Mouse (Mus musculus): ENCODE measurements around the gene Rpl22.

Rpl22 gene

DNA sequence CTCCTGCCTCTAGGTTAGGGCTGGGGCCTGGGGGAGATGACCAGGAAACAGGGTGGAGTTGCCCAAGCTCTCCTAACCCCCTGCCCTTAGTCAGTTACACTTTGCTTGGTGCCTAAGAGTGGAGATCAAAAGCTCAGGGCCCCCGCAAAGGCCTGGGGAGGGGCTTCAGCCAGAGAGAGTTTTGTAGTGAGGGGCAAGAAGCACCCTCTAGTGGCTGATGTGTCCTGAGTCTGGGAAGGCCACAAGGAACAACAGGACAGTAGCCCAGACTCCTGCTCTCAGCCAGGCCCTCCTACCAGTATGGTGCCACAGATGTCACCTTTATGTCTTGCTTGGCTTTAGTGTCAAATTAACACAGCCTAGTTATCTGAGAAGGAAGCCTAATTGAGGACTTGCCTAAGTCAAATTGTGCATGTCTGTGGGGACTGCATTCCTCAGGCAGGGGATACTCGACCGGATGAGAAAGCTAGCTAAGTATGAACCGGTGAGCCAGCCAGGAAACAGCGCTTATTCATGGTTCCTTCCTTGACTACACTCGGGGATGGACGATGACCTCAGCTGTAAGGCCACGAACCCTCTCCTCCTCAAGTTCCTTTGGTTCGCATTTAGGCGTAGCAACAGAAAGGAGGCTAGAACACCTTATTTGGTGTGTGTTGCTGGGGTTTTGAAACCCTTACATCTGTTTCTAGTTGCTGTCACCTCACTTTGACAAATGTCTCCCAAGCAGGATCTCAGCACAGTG, 31.2 kb upstream of the Rpl22 start:
- in situ Hi-C loops (cut with MboI; ENCODE audit: low pct_unique_long_range_greater_than_20kb in 1 of 2, low sequenced_read_pairs in 2 of 2, unreplicated experiment in 1 of 2): loop anchor here in 1 of 2 experiments (10.0 kb wide), 1 partner anchor 120 kb away; the partner anchor contains the start of gene Acot7

DNA sequence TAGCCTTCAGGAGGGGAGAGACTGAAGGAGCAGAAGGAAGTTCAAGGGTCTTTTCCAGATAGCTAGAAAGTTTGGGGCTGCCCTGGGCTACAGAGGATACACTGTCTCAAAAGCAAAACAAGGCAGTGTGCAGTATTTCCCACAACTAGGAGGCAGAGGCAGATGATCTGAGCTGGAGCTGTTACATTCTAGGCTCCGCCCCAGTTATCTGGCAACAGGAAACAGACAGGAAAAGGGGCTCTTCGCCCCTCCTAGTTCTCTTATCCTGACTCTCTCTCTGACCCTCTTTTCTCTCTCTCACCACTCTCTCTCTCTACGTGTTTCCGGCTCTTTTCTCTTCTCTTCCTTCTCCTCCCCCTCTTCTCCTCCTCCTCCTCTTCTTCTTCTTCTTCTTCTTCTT, 29.6 kb upstream of the Rpl22 start:
- in situ Hi-C loops (cut with MboI; ENCODE audit: low pct_unique_long_range_greater_than_20kb in 1 of 2, low sequenced_read_pairs in 2 of 2, unreplicated experiment in 1 of 2): loop anchor here in 1 of 2 experiments (10.0 kb wide), 1 partner anchor 121 kb away; the partner anchor contains the start of gene Acot7

DNA sequence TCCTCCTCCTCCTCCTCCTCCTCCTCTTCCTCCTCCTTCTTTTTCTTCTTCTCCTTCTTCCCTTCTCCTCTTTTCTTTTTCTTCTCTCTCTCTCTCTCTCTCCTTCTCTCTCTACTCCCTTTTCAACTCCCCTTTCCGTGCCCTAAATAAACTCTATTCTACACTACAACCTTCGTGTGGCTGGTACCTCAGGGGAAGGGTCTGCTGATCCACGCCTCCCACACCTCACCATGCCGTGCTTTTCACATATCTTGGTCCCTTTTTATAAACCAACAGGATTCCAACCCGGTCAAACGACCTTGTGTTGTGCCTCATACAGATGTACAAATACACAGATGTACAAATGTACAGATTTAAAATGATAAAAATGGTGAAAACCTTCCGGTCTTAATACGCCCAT, 29.2 kb upstream of the Rpl22 start:
- in situ Hi-C loops (cut with MboI; ENCODE audit: low pct_unique_long_range_greater_than_20kb in 1 of 2, low sequenced_read_pairs in 2 of 2, unreplicated experiment in 1 of 2): loop anchor here in 1 of 2 experiments (10.0 kb wide), 1 partner anchor 122 kb away; the partner anchor contains the start of gene Acot7

DNA sequence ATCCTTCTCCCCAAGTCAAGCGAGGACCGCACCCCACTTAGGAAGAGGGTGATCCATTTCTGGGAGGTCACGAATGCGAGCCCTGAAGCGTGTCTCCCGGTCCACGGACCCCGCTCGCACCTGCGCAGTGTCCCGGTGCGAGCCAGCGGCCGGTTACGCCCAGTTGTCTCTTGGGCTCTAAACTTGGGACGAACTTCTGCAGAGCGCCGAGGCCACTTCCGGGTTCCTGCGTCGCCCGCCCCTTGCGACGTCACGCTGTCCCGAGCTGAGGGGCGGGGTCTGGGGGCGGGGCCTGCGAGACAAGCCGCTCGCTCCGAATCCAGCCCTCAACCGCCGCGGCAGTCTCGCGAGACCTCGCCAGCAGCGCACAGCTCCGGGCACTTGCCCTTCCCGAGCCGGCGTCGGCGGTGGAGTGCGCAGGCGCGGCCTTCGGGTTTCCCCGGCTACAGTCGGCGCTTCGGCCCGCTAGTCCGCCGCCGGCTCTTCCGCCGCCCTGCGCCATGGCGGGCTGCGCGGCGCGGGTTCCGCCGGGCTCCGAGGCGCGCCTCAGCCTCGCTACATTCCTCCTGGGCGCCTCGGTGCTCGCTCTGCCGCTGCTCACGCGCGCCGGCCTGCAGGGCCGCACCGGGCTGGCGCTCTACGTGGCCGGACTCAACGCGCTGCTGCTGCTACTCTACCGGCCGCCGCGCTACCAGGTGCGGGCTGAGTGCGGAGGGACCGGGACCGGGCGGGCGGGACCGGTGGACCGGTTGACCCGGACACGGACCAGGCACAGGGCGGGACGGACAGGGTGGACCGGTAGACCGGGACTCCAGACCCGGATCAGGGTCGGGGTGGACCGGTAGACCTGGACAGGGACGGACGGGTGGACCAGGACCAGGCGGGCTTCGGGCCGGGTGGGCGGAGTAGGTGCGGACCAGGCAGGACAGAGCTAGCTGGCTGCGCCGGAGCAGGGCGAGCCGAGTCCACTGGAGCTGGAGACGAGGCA, 28.4 kb upstream of the Rpl22 start, which contains the start of gene Icmt:
TSS of gene Icmt (plus strand) at position 354 of the 988 bp plus-strand sequence.
- in situ Hi-C loops (cut with MboI; ENCODE audit: low pct_unique_long_range_greater_than_20kb in 1 of 2, low sequenced_read_pairs in 2 of 2, unreplicated experiment in 1 of 2): loop anchor here in 1 of 2 experiments (10.0 kb wide), 1 partner anchor 122 kb away; the partner anchor contains the start of gene Acot7

DNA sequence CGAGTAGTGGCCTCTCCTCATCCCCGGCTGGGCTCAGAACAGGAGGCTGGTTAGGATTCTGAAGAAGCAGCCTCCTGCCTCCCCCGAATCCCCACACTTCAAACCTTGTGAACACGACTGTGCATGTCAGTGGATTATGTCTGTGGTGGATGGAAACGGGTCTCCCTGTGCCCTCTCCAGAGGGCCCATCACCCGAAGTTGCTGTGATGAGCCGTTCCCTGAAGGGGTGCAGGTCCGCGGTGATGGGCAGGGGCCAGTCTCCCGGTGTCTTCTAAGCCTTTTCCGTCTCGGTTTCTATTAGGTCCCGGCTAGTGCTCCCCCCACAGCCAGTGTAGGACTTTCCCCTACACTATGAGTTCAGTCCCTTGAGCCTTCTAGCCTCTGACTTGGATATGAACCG, 26.7 kb upstream of the Rpl22 start:
- in situ Hi-C loops (cut with MboI; ENCODE audit: low pct_unique_long_range_greater_than_20kb in 1 of 2, low sequenced_read_pairs in 2 of 2, unreplicated experiment in 1 of 2): loop anchor here in 1 of 2 experiments (10.0 kb wide), 1 partner anchor 124 kb away; the partner anchor contains the start of gene Acot7

DNA sequence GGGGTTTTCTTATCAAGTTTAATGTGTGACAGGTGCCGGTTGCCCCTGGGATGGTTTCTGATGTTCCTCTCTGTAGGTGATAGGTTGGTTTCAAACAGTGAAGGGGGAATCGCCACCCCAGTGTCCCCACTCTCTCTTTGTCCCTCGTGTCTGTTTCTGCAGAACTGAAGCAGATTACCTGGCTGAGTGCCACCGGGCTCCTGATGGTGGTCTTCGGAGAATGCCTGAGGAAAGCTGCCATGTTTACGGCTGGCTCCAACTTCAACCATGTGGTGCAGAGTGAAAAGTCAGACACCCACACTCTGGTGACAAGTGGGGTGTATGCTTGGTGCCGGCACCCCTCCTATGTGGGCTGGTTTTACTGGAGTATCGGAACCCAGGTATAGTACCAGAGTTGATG, 25.2 kb upstream of the Rpl22 start:
- in situ Hi-C loops (cut with MboI; ENCODE audit: low pct_unique_long_range_greater_than_20kb in 1 of 2, low sequenced_read_pairs in 2 of 2, unreplicated experiment in 1 of 2): no loop called here

DNA sequence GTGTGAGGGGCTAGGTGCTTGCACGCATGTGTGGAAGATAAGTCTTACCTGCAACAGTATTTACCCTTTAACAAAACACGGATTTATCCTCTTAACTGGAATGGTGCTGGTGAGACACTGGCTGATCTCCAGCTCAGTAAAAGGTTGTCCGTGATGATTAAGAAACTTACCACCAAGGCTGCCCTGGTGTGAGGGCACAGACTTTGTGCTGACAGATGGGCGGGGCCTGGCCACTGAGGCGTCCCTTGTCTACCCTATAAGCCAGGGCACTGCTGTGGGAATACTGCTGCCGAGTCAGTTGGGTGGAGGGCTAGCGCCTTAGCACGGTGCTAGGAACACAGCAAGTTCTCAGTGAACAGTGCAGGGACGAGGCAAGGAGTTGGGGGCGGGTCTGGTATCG, 23.5 kb upstream of the Rpl22 start:
- in situ Hi-C loops (cut with MboI; ENCODE audit: low pct_unique_long_range_greater_than_20kb in 1 of 2, low sequenced_read_pairs in 2 of 2, unreplicated experiment in 1 of 2): no loop called here

DNA sequence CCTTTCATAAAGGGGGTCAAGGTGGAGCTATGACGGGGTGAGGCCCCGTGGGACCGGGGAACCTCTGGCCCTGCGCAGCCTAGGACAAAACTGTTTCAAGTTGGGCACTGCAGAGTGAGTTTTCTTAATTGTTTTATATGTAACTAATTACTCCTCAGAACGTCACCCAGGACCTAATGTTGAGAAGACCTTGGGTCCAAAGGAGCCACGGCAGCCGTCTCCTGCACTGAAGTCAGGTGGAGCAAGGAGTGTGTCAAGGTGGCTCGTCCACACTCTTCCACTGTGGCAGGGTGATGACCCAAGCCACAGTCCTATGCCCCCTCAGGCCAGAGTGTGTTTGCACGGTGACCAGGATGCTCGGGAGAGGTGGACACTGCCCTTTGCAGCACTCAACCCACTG, 22.4 kb upstream of the Rpl22 start:
- in situ Hi-C loops (cut with MboI; ENCODE audit: low pct_unique_long_range_greater_than_20kb in 1 of 2, low sequenced_read_pairs in 2 of 2, unreplicated experiment in 1 of 2): no loop called here

DNA sequence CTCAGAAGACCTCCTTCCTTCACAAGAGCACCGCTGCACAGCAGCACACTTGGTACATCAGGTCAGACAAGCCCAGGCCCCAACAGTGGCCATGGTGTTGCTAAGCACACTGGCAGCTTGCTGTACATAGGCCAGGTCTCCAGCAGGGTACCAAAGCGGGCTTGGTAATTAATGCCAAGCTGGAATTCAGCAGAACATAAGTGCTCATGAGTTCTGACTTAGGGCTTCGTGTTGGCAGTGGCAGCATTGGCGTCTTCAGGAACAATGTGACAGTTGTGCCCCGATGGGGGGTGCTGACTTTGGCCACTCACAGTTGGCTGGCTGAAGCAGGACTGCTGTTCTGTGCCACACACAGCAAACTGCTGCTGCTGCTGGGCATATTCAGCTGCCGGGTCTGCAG, 20.9 kb upstream of the Rpl22 start:
- in situ Hi-C loops (cut with MboI; ENCODE audit: low pct_unique_long_range_greater_than_20kb in 1 of 2, low sequenced_read_pairs in 2 of 2, unreplicated experiment in 1 of 2): no loop called here

DNA sequence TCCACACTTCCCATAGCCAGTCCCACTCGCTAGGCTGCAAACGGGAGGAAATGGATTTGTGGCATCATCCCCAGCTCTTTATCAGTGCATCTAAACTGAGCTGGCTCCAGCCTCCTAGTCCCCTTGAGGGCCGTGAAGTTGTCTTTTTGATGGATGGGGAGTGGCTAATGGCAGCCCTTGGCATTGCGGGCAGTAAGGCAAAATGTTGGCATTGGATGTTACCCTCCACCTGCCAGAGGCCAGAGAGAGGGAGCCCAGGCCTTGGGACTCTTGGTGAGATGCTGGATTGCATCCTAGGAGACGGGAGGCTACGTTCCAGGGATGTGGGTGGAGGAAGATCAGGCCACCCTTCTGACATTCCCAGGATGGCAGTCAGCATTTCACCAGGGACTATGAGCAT, 19.6 kb upstream of the Rpl22 start:
- in situ Hi-C loops (cut with MboI; ENCODE audit: low pct_unique_long_range_greater_than_20kb in 1 of 2, low sequenced_read_pairs in 2 of 2, unreplicated experiment in 1 of 2): no loop called here

DNA sequence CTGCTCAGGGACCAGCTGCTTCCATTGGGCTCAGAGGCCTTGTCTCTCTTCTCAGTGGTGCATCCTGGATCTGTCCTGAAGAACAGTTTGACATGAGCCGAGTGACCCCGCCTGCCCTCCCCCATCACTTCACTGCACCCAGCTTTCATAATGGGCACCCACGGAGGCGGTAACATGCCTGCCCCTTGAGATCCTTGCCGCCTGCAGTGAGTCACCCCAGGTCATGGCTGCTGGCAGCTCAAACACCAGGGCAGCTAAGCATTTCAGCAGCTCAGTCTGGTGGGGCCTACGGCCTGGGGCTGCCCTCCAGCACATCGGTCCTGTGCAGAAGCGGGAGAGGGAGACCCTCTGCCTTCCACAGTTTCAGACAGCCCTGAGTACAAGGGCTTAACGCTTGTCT, 18.0 kb upstream of the Rpl22 start:
- in situ Hi-C loops (cut with MboI; ENCODE audit: low pct_unique_long_range_greater_than_20kb in 1 of 2, low sequenced_read_pairs in 2 of 2, unreplicated experiment in 1 of 2): no loop called here

DNA sequence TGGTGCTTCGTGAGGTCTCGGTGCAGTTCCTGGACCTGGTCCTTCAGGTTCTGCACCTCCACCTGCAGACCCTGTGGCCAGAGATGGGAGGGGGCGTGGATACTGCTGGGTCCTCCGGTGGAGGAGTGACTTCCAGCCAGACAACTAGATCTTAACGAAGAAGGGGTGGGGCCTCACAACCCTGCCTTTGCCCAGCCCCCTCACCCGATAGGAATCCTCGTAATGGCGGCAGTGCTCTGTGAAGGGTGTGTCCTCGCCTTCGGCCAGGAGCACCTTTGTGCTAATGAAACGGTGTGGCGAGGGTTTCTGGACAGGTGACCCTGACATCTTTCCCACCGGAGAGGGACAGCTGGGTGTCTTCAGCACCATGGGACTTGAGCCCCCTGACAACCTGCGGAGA, 13.4 kb upstream of the Rpl22 start:
- in situ Hi-C loops (cut with MboI; ENCODE audit: low pct_unique_long_range_greater_than_20kb in 1 of 2, low sequenced_read_pairs in 2 of 2, unreplicated experiment in 1 of 2): no loop called here

DNA sequence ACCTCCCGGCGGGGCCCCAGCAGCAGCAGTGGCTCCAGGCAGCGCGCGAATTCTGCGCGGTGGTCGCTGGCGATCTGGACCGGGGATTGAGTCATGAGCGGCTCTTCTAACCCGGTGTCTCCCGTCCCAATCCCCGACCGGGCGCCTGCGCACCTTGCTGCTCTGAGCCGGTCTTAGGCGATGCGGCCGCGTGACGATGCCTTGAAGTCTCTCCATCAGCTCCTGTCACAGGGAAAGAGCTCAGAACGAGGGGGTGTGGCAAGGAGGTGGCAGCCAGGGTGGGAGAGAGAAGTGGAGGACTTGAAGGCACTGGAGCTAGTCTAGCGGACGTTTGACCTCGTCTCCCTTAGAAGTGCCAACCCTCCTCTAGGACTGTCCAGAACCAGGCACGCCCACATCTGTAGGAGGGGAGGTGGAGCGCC, 12.3 kb upstream of the Rpl22 start:
- in situ Hi-C loops (cut with MboI; ENCODE audit: low pct_unique_long_range_greater_than_20kb in 1 of 2, low sequenced_read_pairs in 2 of 2, unreplicated experiment in 1 of 2): no loop called here

DNA sequence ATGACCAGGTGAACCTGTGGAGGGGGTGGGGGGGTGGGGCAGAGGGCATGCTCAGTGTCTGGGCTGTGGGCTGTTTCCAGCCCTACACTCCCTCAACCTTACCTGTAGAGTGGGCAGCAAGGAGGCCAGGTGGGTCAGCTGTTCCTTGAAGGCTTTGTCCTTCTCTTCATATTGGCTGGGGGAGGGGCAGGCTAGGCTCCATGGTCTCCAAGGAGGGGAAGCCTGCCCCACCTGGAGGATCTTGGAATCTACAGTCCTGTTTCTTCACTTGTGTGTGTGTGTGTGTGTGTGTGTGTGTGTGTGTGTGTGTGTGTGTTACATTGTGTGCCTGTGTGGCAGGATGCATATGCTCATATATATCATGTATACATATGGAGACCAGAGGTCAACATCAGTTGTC, 11.6 kb upstream of the Rpl22 start:
- in situ Hi-C loops (cut with MboI; ENCODE audit: low pct_unique_long_range_greater_than_20kb in 1 of 2, low sequenced_read_pairs in 2 of 2, unreplicated experiment in 1 of 2): no loop called here

DNA sequence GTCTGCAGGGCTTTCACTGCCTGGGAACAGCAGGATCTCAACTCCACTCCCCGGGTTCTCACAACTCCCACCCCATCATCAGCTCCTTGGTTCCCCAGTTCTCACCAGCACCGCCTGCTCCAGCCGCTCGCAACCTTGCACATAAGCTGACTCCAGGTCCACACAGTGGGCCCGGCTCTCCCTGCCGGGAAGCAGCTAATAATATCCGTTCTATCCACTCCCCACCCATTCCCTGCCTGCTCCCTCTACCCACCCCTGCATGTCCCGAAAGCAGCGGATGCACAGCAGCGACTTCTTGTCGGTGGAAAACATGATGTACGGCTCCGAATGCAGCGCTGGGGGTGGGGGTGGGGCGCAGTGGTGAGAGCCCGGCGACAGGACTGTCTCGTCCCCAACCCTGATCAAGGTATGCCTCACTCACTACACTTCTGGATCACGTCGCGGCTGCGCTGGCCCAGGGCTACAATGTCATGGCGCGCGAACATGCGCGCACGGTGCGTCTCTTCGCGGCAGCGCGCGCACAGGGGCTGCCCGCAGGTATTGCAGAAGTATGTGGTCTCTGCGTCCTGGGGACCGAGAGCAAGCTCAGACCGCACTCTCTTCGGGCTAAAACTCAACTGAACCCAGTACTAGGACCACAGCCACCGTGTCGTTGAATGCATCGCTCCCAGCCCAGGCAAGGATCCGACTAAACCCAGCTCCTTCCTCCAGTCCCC, 9.9 kb upstream of the Rpl22 start:
- in situ Hi-C loops (cut with MboI; ENCODE audit: low pct_unique_long_range_greater_than_20kb in 1 of 2, low sequenced_read_pairs in 2 of 2, unreplicated experiment in 1 of 2): no loop called here

DNA sequence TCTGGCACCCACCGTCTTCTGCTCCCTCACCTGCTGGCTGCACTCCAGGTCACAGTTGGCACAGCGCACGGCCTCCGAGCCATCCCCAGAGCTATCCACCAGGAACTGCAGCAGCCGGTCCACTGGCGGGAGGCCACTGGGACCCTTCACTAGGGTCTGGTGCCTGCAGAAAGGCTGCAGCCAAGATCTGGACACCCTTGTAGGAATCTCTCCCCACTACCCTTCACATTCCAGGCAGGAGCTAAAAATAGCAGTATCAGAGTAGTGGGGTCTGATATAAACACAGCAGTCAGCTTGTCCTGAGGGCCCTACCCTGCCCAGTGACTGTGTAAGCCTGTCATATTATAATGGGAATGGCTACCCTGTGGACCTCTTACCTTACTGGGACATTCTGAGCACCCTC, 7.9 kb upstream of the Rpl22 start:
- in situ Hi-C loops (cut with MboI; ENCODE audit: low pct_unique_long_range_greater_than_20kb in 1 of 2, low sequenced_read_pairs in 2 of 2, unreplicated experiment in 1 of 2): no loop called here

DNA sequence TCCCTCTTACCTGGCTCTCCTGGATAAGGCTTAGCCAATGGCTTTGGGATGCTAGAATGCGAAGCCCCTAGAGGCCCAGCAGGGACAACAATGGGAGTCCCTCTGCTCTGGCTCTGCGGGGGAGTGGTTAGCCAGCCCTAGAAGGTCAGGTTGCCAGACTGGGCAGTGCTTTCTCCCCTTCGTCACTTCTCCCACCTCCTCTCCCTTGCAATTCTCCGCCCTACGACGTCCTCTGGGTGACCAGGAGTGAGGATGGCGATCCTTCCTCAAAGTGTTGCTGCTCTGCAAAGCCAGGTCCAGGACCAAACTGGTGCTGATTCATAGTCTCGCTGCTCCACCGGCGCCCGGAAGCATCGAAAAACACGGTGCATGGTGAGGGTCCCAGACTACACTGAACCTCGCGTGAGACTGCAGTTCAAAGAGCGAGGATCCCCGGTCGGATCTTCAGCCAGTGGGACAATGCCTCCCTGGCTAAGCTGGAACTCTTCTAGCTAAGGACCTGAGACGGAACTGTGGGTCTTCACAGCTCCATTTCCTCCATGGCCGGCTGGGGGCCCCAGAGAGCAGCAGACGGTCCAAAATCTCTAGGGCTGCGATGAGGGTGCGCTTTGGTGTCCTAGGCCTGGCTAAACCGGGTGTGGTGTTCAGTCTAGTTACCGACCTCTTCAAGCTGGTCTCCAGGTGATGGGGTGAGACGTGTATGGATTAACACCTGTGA, 6.9 kb upstream of the Rpl22 start, which contains the start of gene Rnf207:
TSS of gene Rnf207 (minus strand) at position 477 of the 718 bp plus-strand sequence.
- in situ Hi-C loops (cut with MboI; ENCODE audit: low pct_unique_long_range_greater_than_20kb in 1 of 2, low sequenced_read_pairs in 2 of 2, unreplicated experiment in 1 of 2): no loop called here

DNA sequence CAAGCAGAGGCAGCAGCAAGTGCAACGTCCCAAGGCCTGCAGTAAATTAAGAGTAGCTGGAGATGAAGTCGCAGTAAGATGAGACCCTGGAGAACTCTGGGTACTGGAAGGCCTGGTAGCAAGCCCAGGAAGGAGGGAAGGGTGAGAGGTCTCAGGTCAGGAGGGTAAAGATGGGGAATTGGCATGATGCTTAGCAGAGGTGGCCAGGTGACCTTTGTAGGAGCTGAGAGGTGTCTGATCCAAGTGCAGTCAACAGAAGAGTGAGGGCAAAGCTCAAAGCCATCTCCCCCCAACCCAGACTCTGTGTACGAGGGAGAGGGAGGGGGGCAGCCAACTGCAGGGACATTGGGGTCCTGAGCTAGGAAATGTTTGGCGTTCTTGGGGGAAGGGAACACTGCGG, 4.1 kb upstream of the Rpl22 start:
- in situ Hi-C loops (cut with MboI; ENCODE audit: low pct_unique_long_range_greater_than_20kb in 1 of 2, low sequenced_read_pairs in 2 of 2, unreplicated experiment in 1 of 2): no loop called here
